Mouse (Mus musculus) CH12.LX (cell line): ENCODE data around the gene Gramd2.

Source experiments
- RCOR1 ChIP-seq: conservative IDR thresholded peaks from 2 replicates; pipeline ENCODE4 v1.6.1; 2012; ENCODE audit warnings: low read depth, mild to moderate bottlenecking, inconsistent platforms, low read length, improper control_type of control experiment
- ZNF384 ChIP-seq: IDR thresholded peaks from 2 replicates; pipeline ENCODE4 v1.6.1; 2012; ENCODE audit warnings: low read depth, low read length, improper control_type of control experiment, inconsistent platforms

- TF ChIP-seq RCOR1: no peak
- no peak for TF ChIP-seq ZNF384
Measured at GRCm38 (mm10) chr9:59639936-59640335, 40.0 kb upstream of the Gramd2 start.
